15 mouse cellular contexts compared by ENCODE assay signal in the genomic region with DNA sequence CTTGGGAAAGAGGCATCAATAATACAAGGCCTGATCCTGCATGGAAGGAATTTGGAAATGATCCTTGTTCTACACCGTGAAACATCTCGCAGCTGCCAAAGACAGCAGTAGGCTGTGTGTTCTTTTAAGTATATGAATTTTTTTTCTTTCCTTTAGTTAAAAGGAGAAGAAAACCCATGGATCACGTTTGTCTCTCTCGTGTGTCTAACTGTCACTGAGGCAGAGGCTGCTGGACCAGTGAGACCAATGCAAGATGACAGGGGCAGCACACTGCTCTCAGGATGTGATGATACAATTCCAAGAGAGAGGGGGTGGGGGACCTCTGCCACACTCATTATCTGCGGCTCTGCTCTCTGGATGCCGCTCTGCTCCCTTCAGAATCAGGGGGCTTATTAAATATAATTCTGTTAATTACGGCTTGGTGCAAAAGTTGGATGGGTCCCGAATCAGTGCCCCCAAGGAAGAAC.
DNase-seq lines count a peak whose midpoint lies in the region; ATAC-seq and TF ChIP-seq lines count a peak whose summit lies in the region.
"Had no signal": no experiment of that assay in that cellular context is flagged by ENCODE, and none has a peak within 500 bp of the region (broad histone marks: within the 10 kb centered on the region; RNA-seq: fewer than 3 reads in every experiment).

No protein-coding gene starts in this region.

- no peak overlapping the region for H3K4me2 ChIP-seq in forebrain, embryonic 12.5 days
- H3K4me2 ChIP-seq in forebrain, embryonic 16.5 days (ENCODE audit: low read length): no peak overlapping the region
- peak overlapping the region; percentile 22 for H3K4me2 ChIP-seq in midbrain, embryonic 13.5 days (replicated peaks)
- H3K4me2 ChIP-seq: heart, embryonic 15.5 days had no signal

- no peak overlapping the region for H3K9ac ChIP-seq in forebrain, embryonic 12.5 days
- H3K9ac ChIP-seq in forebrain, embryonic 16.5 days (replicated peaks; ENCODE audit: low read depth, low read length): no peak overlapping the region
- no peak overlapping the region for H3K9ac ChIP-seq in midbrain, embryonic 13.5 days (replicated peaks)
- H3K9ac ChIP-seq: heart, embryonic 15.5 days had no signal

- peaks cover 9% of the 10 kb centered on the region for H3K4me1 ChIP-seq in forebrain, embryonic 12.5 days
- peaks cover 13% of the 10 kb centered on the region for H3K4me1 ChIP-seq in forebrain, embryonic 10.5 days
- H3K4me1 ChIP-seq in forebrain, embryonic 16.5 days (replicated peaks; ENCODE audit: control insufficient read depth, insufficient read depth, low read length): peaks cover 5% of the 10 kb centered on the region; the same call in 1 of the 2 replicates
- H3K4me1 ChIP-seq in midbrain, embryonic 13.5 days (replicated peaks): peaks cover 14% of the 10 kb centered on the region
- H3K4me1 ChIP-seq in kidney, adult 2 months (ENCODE audit: control insufficient read depth, insufficient read depth, low read length): no peaks in the 10 kb centered on the region
- H3K4me1 ChIP-seq: heart, embryonic 15.5 days had no signal

- no peaks in the 10 kb centered on the region for H3K36me3 ChIP-seq in forebrain, embryonic 12.5 days (replicated peaks)
- H3K36me3 ChIP-seq in forebrain, embryonic 10.5 days (replicated peaks): no peaks in the 10 kb centered on the region
- no peaks in the 10 kb centered on the region for H3K36me3 ChIP-seq in forebrain, embryonic 16.5 days (ENCODE audit: control insufficient read depth, insufficient read depth)
- H3K36me3 ChIP-seq in midbrain, embryonic 13.5 days: no peaks in the 10 kb centered on the region
- no peaks in the 10 kb centered on the region for H3K36me3 ChIP-seq in kidney, adult 2 months (ENCODE audit: control insufficient read depth, insufficient read depth, low read length)
- H3K36me3 ChIP-seq: heart, embryonic 15.5 days had no signal

- H3K27ac ChIP-seq in forebrain, embryonic 12.5 days: peak overlapping the region; percentile 61; the same call in 1 of the 2 replicates
- H3K27ac ChIP-seq in forebrain, embryonic 10.5 days: no peak overlapping the region
- H3K27ac ChIP-seq in forebrain, embryonic 16.5 days (ENCODE audit: low read length): 0 out of 2 replicates have a peak overlapping the region, but pooled peaks have one; percentile 8
- peak overlapping the region; percentile 47 for H3K27ac ChIP-seq in midbrain, embryonic 13.5 days
- H3K27ac ChIP-seq in kidney, adult 2 months (ENCODE audit: insufficient read depth, low read depth, low read length): no peak overlapping the region
- H3K27ac ChIP-seq: heart, embryonic 15.5 days; kidney, postnatal 0 days; stomach, postnatal 0 days had no signal

- TF ChIP-seq POLR2A in brain, embryonic 14.5 days (IDR thresholded peaks at IDR 0.05; ENCODE audit: borderline replicate concordance, extremely low read depth, insufficient read depth, insufficient read length, poor library complexity, severe bottlenecking): no peak
- TF ChIP-seq POLR2A in kidney, adult 2 months (IDR thresholded peaks at IDR 0.05; ENCODE audit: low read depth, low read length): no peak

- no peaks in the 10 kb centered on the region for H3K9me3 ChIP-seq in forebrain, embryonic 12.5 days
- H3K9me3 ChIP-seq in forebrain, embryonic 10.5 days: no peaks in the 10 kb centered on the region
- H3K9me3 ChIP-seq in forebrain, embryonic 16.5 days (ENCODE audit: control insufficient read depth, low read length): no peaks in the 10 kb centered on the region
- no peaks in the 10 kb centered on the region for H3K9me3 ChIP-seq in midbrain, embryonic 13.5 days
- H3K9me3 ChIP-seq: heart, embryonic 15.5 days had no signal

- DNase-seq in forebrain, embryonic 10.5 days (ENCODE audit: extremely low spot score, low spot score): no peak
- DNase-seq in brain, embryonic 14.5 days (ENCODE audit: low read depth): peak; percentile 77
- DNase-seq in thymus, postnatal 0 days (ENCODE audit: low spot score): no peak
- no peak for DNase-seq in kidney, adult 2 months
- DNase-seq: adrenal gland, postnatal 36 days; cerebellum, postnatal 36 days; lung, adult 2 months; thymus, postnatal 4 days had no signal

- no peak for TF ChIP-seq CTCF in brain, embryonic 14.5 days (IDR thresholded peaks at IDR 0.05; ENCODE audit: borderline replicate concordance, extremely low read depth, insufficient read depth, insufficient read length)
- no peak for TF ChIP-seq CTCF in kidney, adult 2 months (conservative IDR thresholded peaks at IDR 0.05; ENCODE audit: insufficient read depth, insufficient read length, low read depth, low read length)

- H3K27me3 ChIP-seq in forebrain, embryonic 12.5 days: no peaks in the 10 kb centered on the region
- no peaks in the 10 kb centered on the region for H3K27me3 ChIP-seq in forebrain, embryonic 10.5 days (ENCODE audit: poor library complexity, severe bottlenecking)
- no peaks in the 10 kb centered on the region for H3K27me3 ChIP-seq in forebrain, embryonic 16.5 days (replicated peaks; ENCODE audit: control insufficient read depth, insufficient read depth, low read length)
- no peaks in the 10 kb centered on the region for H3K27me3 ChIP-seq in midbrain, embryonic 13.5 days
- H3K27me3 ChIP-seq in kidney, adult 2 months (replicated peaks; ENCODE audit: control insufficient read depth, insufficient read depth, low read length): no peaks in the 10 kb centered on the region
- H3K27me3 ChIP-seq: heart, embryonic 15.5 days had no signal

- 60% methylated on average over 8 of the region's 8 CpGs for WGBS in forebrain, embryonic 12.5 days
- 82% methylated on average over 8 of the region's 8 CpGs for WGBS in forebrain, embryonic 10.5 days
- 40% methylated on average over 8 of the region's 8 CpGs for WGBS in forebrain, embryonic 16.5 days
- 44% methylated on average over 8 of the region's 8 CpGs for WGBS in midbrain, embryonic 13.5 days
- 78% methylated on average over 8 of the region's 8 CpGs for WGBS in kidney, adult 2 months

- H3K4me3 ChIP-seq in forebrain, embryonic 12.5 days (replicated peaks): no peak overlapping the region
- H3K4me3 ChIP-seq in forebrain, embryonic 10.5 days: no peak overlapping the region
- no peak overlapping the region for H3K4me3 ChIP-seq in forebrain, embryonic 16.5 days (replicated peaks; ENCODE audit: low read length)
- H3K4me3 ChIP-seq in midbrain, embryonic 13.5 days (replicated peaks): no peak overlapping the region
- H3K4me3 ChIP-seq in kidney, adult 2 months (ENCODE audit: insufficient read depth, low read depth, low read length): no peak overlapping the region
- H3K4me3 ChIP-seq: heart, embryonic 15.5 days had no signal

- ATAC-seq in forebrain, embryonic 12.5 days (ENCODE audit: low FRiP score): peak; percentile 80; the same call in 1 of the 2 replicates
- ATAC-seq in forebrain, embryonic 16.5 days: peak; percentile 90
- peak; percentile 85 for ATAC-seq in midbrain, embryonic 13.5 days
- no peak for ATAC-seq in erythroid progenitor cell, adult 5-6 weeks (replicated peaks; ENCODE audit: low FRiP score, poor library complexity, severe bottlenecking)

Comparison
In these comparisons a context has a peak if more than half of its experiments do, and no peak if none do; other contexts are left out.
1. H3K27ac ChIP-seq: peak in forebrain, embryonic 12.5 days (single experiment), forebrain, embryonic 16.5 days (single experiment) and midbrain, embryonic 13.5 days (single experiment); none in forebrain, embryonic 10.5 days (single experiment) and kidney, adult 2 months (single experiment).